Mouse (Mus musculus) C2C12 (cell line): ENCODE data around the gene Cdyl. TPM values are rescaled to one million over a fixed set of nuclear protein-coding genes. Genes with fewer than 3 reads are reported as not detected.

ENCODE experiments used
- H3K27me3 ChIP-seq: one replicate; pipeline ENCODE4 v1.6.1; 2011; ENCODE audit not compliant: control insufficient read depth, insufficient read depth, insufficient read length
- H3K36me3 ChIP-seq: one replicate; pipeline ENCODE4 v1.6.1; 2011; ENCODE audit not compliant: control insufficient read depth, insufficient read depth
- H3K4me3 ChIP-seq: one replicate; pipeline ENCODE4 v1.5.1; 2011; ENCODE audit warnings: mild to moderate bottlenecking, control low read depth; ENCODE audit not compliant: poor library complexity, insufficient read depth, severe bottlenecking
- H3K79me2 ChIP-seq: one replicate; pipeline ENCODE4 v1.6.1; 2011; ENCODE audit not compliant: control insufficient read depth, insufficient read depth
- H3K79me3 ChIP-seq: one replicate; pipeline ENCODE4 v1.6.1; 2011; ENCODE audit warnings: low read depth, control low read depth
- H3ac ChIP-seq: one replicate; pipeline ENCODE3; 2011; ENCODE audit warnings: low read depth; ENCODE audit not compliant: control insufficient read depth, insufficient read length
- CEBPB ChIP-seq: IDR thresholded peaks from one replicate; pipeline ENCODE4 v1.6.1; 2011; ENCODE audit warnings: low read depth, mild to moderate bottlenecking, control low read depth, moderate library complexity
- CTCF ChIP-seq: IDR thresholded peaks from one replicate; pipeline ENCODE4 v1.5.1; 2011; ENCODE audit not compliant: control insufficient read depth, insufficient read depth, insufficient read length
- FOSL1 ChIP-seq: IDR thresholded peaks from one replicate; pipeline ENCODE4 v1.8.0; 2011; ENCODE audit warnings: mild to moderate bottlenecking, low read length; ENCODE audit not compliant: poor library complexity, insufficient read depth, severe bottlenecking
- MAX ChIP-seq: IDR thresholded peaks from one replicate; pipeline ENCODE4 v1.6.1; 2011; ENCODE audit warnings: mild to moderate bottlenecking, control low read depth
- MYOD1 ChIP-seq: IDR thresholded peaks from one replicate; pipeline ENCODE4 v1.6.1; 2011; ENCODE audit warnings: low read depth; ENCODE audit not compliant: control insufficient read depth, insufficient read length
- MYOG ChIP-seq: IDR thresholded peaks from one replicate; pipeline ENCODE4 v1.6.1; 2011; ENCODE audit not compliant: control insufficient read depth, insufficient read length; ENCODE audit errors: extremely low read depth
- USF1 ChIP-seq: IDR thresholded peaks from one replicate; pipeline ENCODE4 v1.6.1; 2011; ENCODE audit warnings: low read depth, mild to moderate bottlenecking, control low read depth, moderate library complexity
- polyA plus RNA-seq: library from polyadenylated mRNA; unstranded; fragments of >200 nt; fragmentation: generic; extraction: Trizol; gene quantifications from one replicate; pipeline ENCODE4 v1.2.1, GENCODE M21; 2012; ENCODE audit warnings: missing spikeins

Gene Cdyl
- polyA plus RNA-seq, 1 experiment: 5.2 TPM

DNA sequence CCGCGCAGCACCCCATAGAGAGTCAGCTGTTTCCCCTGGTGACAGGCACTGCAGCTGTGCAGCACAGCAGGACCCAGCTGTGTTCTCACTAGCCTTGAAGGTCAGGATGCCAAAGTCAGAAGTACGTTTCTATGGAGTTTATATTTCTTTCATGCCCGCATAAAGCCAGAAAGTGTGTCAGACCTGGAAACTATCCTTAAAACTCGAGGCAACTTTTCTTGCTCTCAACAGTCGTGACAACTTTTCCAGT is 152.5 kb downstream of the Cdyl start:
- no peak overlapping the region for H3ac ChIP-seq
- H3K79me3 ChIP-seq: peaks cover 9% of the 10 kb centered on the region
- peaks cover 4% of the 10 kb centered on the region for H3K36me3 ChIP-seq
- H3K4me3 ChIP-seq: no peak overlapping the region
- no peaks in the 10 kb centered on the region for H3K27me3 ChIP-seq
- TF ChIP-seq CEBPB (no peak), MYOG (no peak), MYOD1 (no peak), USF1 (no peak), FOSL1 (no peak), CTCF (no peak), MAX (no peak)
- peaks cover 42% of the 10 kb centered on the region for H3K79me2 ChIP-seq

GRCm38 (mm10) chr13:35813348-35814127 is 153.9 kb downstream of the Cdyl start:
- Histone ChIP-seq H3K79me3 (peaks cover 5% of the 10 kb centered on the region), H3K79me2 (peaks cover 38% of the 10 kb centered on the region), H3ac (no peak overlapping the region), H3K27me3 (no peaks in the 10 kb centered on the region), H3K4me3 (no peak overlapping the region), H3K36me3 (peaks cover 4% of the 10 kb centered on the region)
- TF ChIP-seq MYOG: no peak
- TF ChIP-seq MAX: no peak

DNA sequence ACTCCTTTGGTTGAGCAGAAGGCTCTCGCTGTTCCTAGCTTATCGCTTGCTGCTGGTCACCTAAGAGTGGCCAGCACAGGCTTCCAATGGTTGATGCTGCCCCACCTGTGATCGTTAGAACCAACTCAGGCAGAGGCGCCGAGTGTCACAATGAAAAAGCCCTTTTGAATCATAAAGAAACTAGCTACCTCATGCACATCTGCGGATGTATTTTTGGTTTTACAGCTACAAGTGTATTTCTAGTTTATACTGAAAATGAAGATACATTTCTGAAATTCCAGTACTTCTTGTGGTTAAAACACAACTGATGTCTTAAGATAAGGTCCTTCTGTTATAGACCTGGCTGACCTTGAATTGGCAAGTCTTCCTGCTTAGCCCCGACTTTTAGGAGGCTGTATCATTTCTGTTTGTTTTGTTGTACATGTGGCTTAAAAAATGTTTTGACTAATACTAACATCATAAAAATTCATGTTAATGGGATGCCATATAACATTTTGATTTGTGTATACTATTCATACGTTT is 155.6 kb downstream of the Cdyl start:
- no peak overlapping the region for H3K4me3 ChIP-seq
- peaks cover 8% of the 10 kb centered on the region for H3K36me3 ChIP-seq
- no peak for TF ChIP-seq CEBPB
- peaks cover 29% of the 10 kb centered on the region for H3K79me2 ChIP-seq
- H3K27me3 ChIP-seq: no peaks in the 10 kb centered on the region
- peaks cover 5% of the 10 kb centered on the region for H3K79me3 ChIP-seq
- no peak overlapping the region for H3ac ChIP-seq

GRCm38 (mm10) chr13:35815782-35816368 is 156.2 kb downstream of the Cdyl start:
- TF ChIP-seq CTCF (no peak), MAX (no peak), MYOD1 (no peak)
- H3K79me2 ChIP-seq: peaks cover 25% of the 10 kb centered on the region
- peaks cover 4% of the 10 kb centered on the region for H3K79me3 ChIP-seq
- H3ac ChIP-seq: no peak overlapping the region
- peaks cover 8% of the 10 kb centered on the region for H3K36me3 ChIP-seq
- no peaks in the 10 kb centered on the region for H3K27me3 ChIP-seq
- no peak overlapping the region for H3K4me3 ChIP-seq

DNA sequence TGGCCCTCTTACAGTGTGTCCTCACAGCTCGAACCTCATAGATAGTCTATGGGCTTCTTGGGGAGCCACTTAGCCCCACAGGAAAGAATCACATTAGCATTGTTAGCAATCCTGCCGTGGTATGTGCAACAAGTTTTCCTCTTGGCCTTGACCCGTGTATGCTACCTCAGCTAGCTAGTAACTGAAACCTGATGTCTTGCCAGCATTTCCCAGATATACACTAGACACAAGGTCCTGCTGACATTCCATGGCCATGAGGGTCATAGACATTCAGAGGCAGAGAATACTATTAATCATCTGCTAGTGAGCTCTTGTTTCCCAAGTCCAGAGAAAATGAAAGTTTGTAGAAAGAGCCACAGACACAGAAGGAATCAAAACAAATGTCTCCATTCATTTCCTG is 158.0 kb downstream of the Cdyl start:
- H3ac ChIP-seq: no peak overlapping the region
- peaks cover 15% of the 10 kb centered on the region for H3K79me2 ChIP-seq
- no peaks in the 10 kb centered on the region for H3K27me3 ChIP-seq

DNA sequence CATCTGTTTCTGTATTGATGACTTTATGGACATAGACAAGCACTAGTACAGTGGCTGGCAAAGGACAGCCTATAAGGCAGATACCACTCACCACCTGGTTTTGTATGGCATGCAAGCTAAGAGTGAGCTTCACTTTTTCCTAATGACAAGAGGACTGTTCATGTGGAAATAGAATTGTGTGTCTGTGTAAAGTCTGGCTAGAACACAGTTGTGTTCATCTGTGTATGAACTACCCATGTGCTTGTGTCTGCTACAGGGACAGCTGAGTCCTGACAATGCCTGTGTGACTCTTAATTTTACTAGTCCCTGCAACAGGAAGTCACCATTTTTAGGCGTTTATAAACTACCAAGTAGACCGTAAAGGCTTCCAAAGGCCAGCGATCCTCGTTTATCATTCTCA is 158.4 kb downstream of the Cdyl start:
- H3ac ChIP-seq: no peak overlapping the region
- TF ChIP-seq MYOD1 (no peak), CEBPB (no peak), FOSL1 (no peak), USF1 (no peak), CTCF (no peak), MYOG (no peak), MAX (no peak)
- H3K79me2 ChIP-seq: peaks cover 12% of the 10 kb centered on the region
- no peak overlapping the region for H3K4me3 ChIP-seq
- peaks cover 11% of the 10 kb centered on the region for H3K36me3 ChIP-seq
- H3K27me3 ChIP-seq: no peaks in the 10 kb centered on the region
- peaks cover 4% of the 10 kb centered on the region for H3K79me3 ChIP-seq

More for the DNA sequence above, 158.0 kb downstream of the Cdyl start:
- H3K79me3 ChIP-seq: peaks cover 4% of the 10 kb centered on the region
- TF ChIP-seq MYOD1 (no peak), USF1 (no peak), MAX (no peak), FOSL1 (no peak), MYOG (no peak), CTCF (no peak), CEBPB (no peak)
- no peak overlapping the region for H3K4me3 ChIP-seq
- H3K36me3 ChIP-seq: peaks cover 11% of the 10 kb centered on the region
